Mouse (Mus musculus) embryonic fibroblast, embryonic 13.5 days (primary cell): ENCODE measurements at regions not wholly inside any gene's neighbourhood (a gene's known extent, or its start where the extent isn't known, plus 50 kb on each side); places are given as distances from the start of the nearest gene placed in this dataset.

Experiments used
- CTCF ChIP-seq: IDR thresholded peaks from 2 replicates; pipeline ENCODE4 v1.5.1; 2011; ENCODE audit warnings: mild to moderate bottlenecking, control low read depth, low read length, moderate library complexity, borderline replicate concordance; ENCODE audit not compliant: insufficient read depth
- POLR2A ChIP-seq: IDR thresholded peaks from 2 replicates; pipeline ENCODE4 v1.6.1; 2011; ENCODE audit warnings: low read depth, mild to moderate bottlenecking, control low read depth, low read length, moderate library complexity

DNA sequence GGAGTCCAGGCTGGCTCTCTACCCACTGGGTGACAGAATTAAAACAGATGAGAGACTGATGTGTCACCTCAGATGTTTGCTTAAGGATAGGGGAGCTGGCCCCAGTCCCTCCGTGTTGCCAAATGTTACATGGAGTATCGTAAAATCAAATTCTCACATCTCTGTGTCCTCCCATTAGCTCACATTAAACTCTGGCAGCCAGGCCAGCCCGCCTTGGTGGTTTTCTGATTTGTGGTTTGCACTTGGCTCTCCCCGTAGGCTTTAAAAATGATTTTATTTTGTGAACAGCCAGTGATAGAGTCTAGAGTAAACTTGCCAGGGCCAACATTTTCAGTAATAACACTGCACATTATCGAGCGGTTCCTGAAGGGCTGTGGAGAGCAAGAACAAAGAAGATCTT lies 149.8 kb downstream of the Hhip start:
- TF ChIP-seq POLR2A = no peak
- TF ChIP-seq CTCF = no peak
